Mouse (Mus musculus) stomach, embryonic 14.5 days (tissue): Measurements from ENCODE around the gene Ramp2. TPM values are rescaled to one million over a fixed set of nuclear protein-coding genes. Genes with fewer than 3 reads are reported as not detected.

Experiments used
- ATAC-seq: fragments of 200-750 bp; cut with Nextera tagmentation; 2 replicates; pipeline ENCODE4 v1.8.0; 2017; ENCODE audit warnings: low read depth, moderate TSS enrichment; ENCODE audit not compliant: insufficient number of reproducible peaks, insufficient read depth, low FRiP score
- H3K27ac ChIP-seq: fragments of 300-500 bp; sonication (generic); 2 replicates; pipeline ENCODE4 v1.5.1; 2014; ENCODE audit warnings: mild to moderate bottlenecking, low read length, moderate library complexity, mixed read lengths
- H3K27me3 ChIP-seq: fragments of 300-500 bp; sonication (generic); 2 replicates; pipeline ENCODE4 v1.6.1; 2014; ENCODE audit warnings: low read length, control low read depth, mixed read lengths; ENCODE audit not compliant: control insufficient read depth, insufficient read depth
- H3K36me3 ChIP-seq: fragments of 300-500 bp; sonication (generic); 2 replicates; pipeline ENCODE4 v1.6.1; 2014; ENCODE audit warnings: mild to moderate bottlenecking, control low read depth, low read length, moderate library complexity, mixed read lengths; ENCODE audit not compliant: control insufficient read depth, insufficient read depth
- H3K4me1 ChIP-seq: fragments of 300-500 bp; sonication (generic); 2 replicates; pipeline ENCODE4 v1.6.1; 2014; ENCODE audit warnings: low read length, control low read depth, mixed read lengths; ENCODE audit not compliant: control insufficient read depth, insufficient read depth
- H3K4me2 ChIP-seq: fragments of 300-500 bp; sonication (generic); replicated peaks from 2 replicates; pipeline ENCODE4 v1.6.1; 2014; ENCODE audit warnings: low read depth, low read length, control low read depth
- H3K4me3 ChIP-seq: fragments of 300-500 bp; sonication (generic); 2 replicates; pipeline ENCODE4 v1.5.1; 2014; ENCODE audit warnings: low read depth, low read length, control low read depth
- H3K9ac ChIP-seq: fragments of 300-500 bp; sonication (generic); replicated peaks from 2 replicates; pipeline ENCODE4 v1.6.1; 2014; ENCODE audit warnings: low read depth, mild to moderate bottlenecking, control low read depth, low read length, moderate library complexity, mixed read lengths
- H3K9me3 ChIP-seq: fragments of 300-500 bp; sonication (generic); 2 replicates; pipeline ENCODE4 v1.6.1; 2016; ENCODE audit warnings: low read depth, low read length, control low read depth; ENCODE audit not compliant: control insufficient read depth
- WGBS: fragments of 180-500 bp; shearing (Covaris S2); extraction: QIAGEN DNeasy Blood & Tissue Kit; methylation state at CpG from one replicate; pipeline ENCODE4 v1.1.7; 2014; 5-methylcytosine and 5-hydroxymethylcytosine counted together
- polyA plus RNA-seq: library from polyadenylated mRNA; unstranded; fragments of >200 nt; fragmentation: Nextera tagmentation; extraction: Ambion mirVana; gene quantifications from 2 replicates; pipeline ENCODE4 v1.2.1, GENCODE M21; 2014

Gene Ramp2
- polyA plus RNA-seq, 1 experiment from 2014 or later = 128 TPM

DNA sequence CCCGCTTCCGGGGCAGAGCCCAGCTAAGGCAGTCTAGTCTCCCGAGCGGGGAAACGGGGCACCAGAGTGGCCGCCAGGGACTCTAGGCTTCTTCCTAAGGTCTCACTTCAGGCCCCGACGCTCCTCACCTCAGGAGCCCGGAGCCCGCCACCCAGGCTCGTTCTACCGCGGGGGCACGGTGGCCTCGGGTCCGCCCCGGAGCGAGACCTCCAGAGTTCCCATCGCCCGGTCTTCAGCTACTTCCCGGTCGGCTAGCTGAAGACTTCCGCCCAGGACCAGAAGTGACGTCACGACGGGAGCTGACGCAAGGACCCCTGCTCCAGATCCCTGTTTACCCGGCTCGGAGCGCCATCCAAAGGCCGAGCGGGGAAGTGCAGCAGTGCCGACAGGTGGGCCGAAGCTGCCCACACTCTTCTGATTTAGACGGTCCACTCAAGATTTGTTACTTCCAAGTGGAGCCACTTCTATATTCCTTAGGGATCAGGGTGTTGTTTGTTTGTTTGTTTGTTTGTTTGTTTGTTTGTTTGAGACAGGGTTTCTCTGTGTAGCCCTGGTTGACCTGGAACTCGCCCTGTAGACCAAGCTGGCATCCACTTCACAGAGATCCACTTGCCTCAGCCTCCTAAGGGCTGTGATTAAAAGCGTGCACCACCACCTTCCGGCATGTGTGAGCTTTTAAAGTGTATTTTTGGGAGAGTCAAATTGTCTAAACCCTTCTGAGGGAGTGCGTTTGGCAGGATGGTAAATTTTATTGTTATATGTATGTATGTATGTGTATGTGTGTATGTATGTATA lies 56.4 kb downstream of the Ramp2 start, which contains the start of gene Becn1:
TSS of gene Becn1 (minus strand) at position 283 of the 795 bp plus-strand sequence.
- peak within 1 kb of the TSS; percentile 86 for H3K4me3 ChIP-seq
- peak; percentile 92 for ATAC-seq
- peaks cover 12% of the 10 kb centered on the region for H3K4me1 ChIP-seq
- peak within 1 kb of the TSS; percentile 98 for H3K4me2 ChIP-seq
- H3K27me3 ChIP-seq = no peaks in the 10 kb centered on the region
- H3K27ac ChIP-seq = no peak within 1 kb of the TSS
- no peaks in the 10 kb centered on the region for H3K9me3 ChIP-seq
- H3K9ac ChIP-seq = peak within 1 kb of the TSS; percentile 74
- WGBS = 5% methylated on average over 39 of the region's 39 CpGs
- peaks cover 13% of the 10 kb centered on the region for H3K36me3 ChIP-seq

DNA sequence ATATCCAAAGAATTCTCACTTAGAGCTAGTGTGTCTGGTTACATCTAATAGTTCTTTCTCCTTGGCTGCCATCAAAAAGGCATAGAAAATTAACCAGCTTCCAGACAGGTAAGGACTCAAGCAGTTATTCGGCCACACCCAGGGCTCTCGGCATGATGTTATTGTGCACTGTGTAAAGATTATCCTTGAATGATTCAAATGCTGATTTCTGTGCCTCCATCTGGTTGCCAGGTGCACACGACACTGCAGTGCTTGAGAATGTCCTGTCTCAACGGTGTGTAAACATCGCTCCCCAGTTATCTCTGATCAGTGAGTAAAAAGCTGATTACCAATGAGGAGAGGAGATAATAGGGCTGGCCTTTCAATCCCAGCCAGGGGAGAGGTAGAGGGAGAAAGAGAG lies 61.9 kb downstream of the Ramp2 start:
- Histone ChIP-seq H3K9ac (no peak overlapping the region), H3K4me3 (no peak overlapping the region), H3K27me3 (no peaks in the 10 kb centered on the region), H3K9me3 (no peaks in the 10 kb centered on the region), H3K4me1 (no peaks in the 10 kb centered on the region), H3K4me2 (no peak overlapping the region), H3K27ac (no peak overlapping the region), H3K36me3 (no peaks in the 10 kb centered on the region)
- no peak for ATAC-seq
- WGBS = 24% methylated on average over 5 of the region's 5 CpGs

Other genes starting within 250 kb of the Ramp2 start
- gene Atp6v0a1, start 236.6 kb upstream of the Ramp2 start, polyA plus RNA-seq = 38.4 and 42.0 TPM in 2 replicates
- gene Naglu, start 176.0 kb upstream of the Ramp2 start, polyA plus RNA-seq = 11.2 and 14.2 TPM in 2 replicates
- gene Hsd17b1, start 167.6 kb upstream of the Ramp2 start, polyA plus RNA-seq = not detected in 2 replicates
- gene Coasy, start 163.5 kb upstream of the Ramp2 start, polyA plus RNA-seq = 37.9 and 41.3 TPM in 2 replicates
- 36.7 and 46.0 TPM in 2 replicates for gene Mlx, start 158.8 kb upstream of the Ramp2 start, polyA plus RNA-seq
- gene Psmc3ip, start 150.6 kb upstream of the Ramp2 start, polyA plus RNA-seq = 29.7 and 36.4 TPM in 2 replicates
- gene Retreg3, start 126.1 kb upstream of the Ramp2 start, polyA plus RNA-seq = 8.0 and 9.1 TPM in 2 replicates
- gene Tubg1, start 126.1 kb upstream of the Ramp2 start, polyA plus RNA-seq = 70.5 and 70.9 TPM in 2 replicates
- gene Tubg2, start 90.1 kb upstream of the Ramp2 start, polyA plus RNA-seq = 3.6 and 4.5 TPM in 2 replicates
- 2.1 and 2.2 TPM in 2 replicates for gene Cntnap1, start 75.5 kb upstream of the Ramp2 start, polyA plus RNA-seq
- 25.6 and 26.0 TPM in 2 replicates for gene Plekhh3, start 74.7 kb upstream of the Ramp2 start, polyA plus RNA-seq
- gene Ccr10, start 70.6 kb upstream of the Ramp2 start, polyA plus RNA-seq = 0.14 and 0.33 TPM in 2 replicates
- gene Ezh1, start 19.6 kb upstream of the Ramp2 start, polyA plus RNA-seq = 17.7 and 19.1 TPM in 2 replicates
- 153 and 154 TPM in 2 replicates for gene Vps25, start 7.7 kb downstream of the Ramp2 start, polyA plus RNA-seq
- gene Wnk4, start 14.5 kb downstream of the Ramp2 start, polyA plus RNA-seq = 21.9 and 26.8 TPM in 2 replicates
- gene Cntd1, start 33.0 kb downstream of the Ramp2 start, polyA plus RNA-seq = 0.87 and 1.6 TPM in 2 replicates
- gene Coa3, start 33.1 kb downstream of the Ramp2 start, polyA plus RNA-seq = 207 and 215 TPM in 2 replicates
- gene Becn1, start 56.3 kb downstream of the Ramp2 start, polyA plus RNA-seq = 140 and 144 TPM in 2 replicates
- 84.6 and 96.2 TPM in 2 replicates for gene Psme3, start 70.2 kb downstream of the Ramp2 start, polyA plus RNA-seq
- gene Aoc2, start 79.0 kb downstream of the Ramp2 start, polyA plus RNA-seq = 1.3 and 1.8 TPM in 2 replicates
- gene Aoc3, start 84.6 kb downstream of the Ramp2 start, polyA plus RNA-seq = 3.2 TPM in 2 replicates
- gene G6pc, start 121.5 kb downstream of the Ramp2 start, polyA plus RNA-seq = not detected in 2 replicates
- 69.6 and 74.0 TPM in 2 replicates for gene Aarsd1, start 171.6 kb downstream of the Ramp2 start, polyA plus RNA-seq
- gene Gm27029, start 178.8 kb downstream of the Ramp2 start, polyA plus RNA-seq = 8.5 and 9.8 TPM in 2 replicates
- gene Rundc1, start 179.1 kb downstream of the Ramp2 start, polyA plus RNA-seq = 12.0 and 13.5 TPM in 2 replicates
- 18.0 and 24.1 TPM in 2 replicates for gene Ptges3l, start 179.3 kb downstream of the Ramp2 start, polyA plus RNA-seq
- gene Rpl27, start 196.3 kb downstream of the Ramp2 start, polyA plus RNA-seq = 373 and 398 TPM in 2 replicates
- gene Ifi35, start 202.4 kb downstream of the Ramp2 start, polyA plus RNA-seq = 22.4 and 23.0 TPM in 2 replicates
- gene Rnd2, start 219.0 kb downstream of the Ramp2 start, polyA plus RNA-seq = 11.6 and 14.2 TPM in 2 replicates
- gene Vat1, start 220.2 kb downstream of the Ramp2 start, polyA plus RNA-seq = 47.6 and 52.7 TPM in 2 replicates